Mouse (Mus musculus): ENCODE data around the gene Col18a1.

DNA sequence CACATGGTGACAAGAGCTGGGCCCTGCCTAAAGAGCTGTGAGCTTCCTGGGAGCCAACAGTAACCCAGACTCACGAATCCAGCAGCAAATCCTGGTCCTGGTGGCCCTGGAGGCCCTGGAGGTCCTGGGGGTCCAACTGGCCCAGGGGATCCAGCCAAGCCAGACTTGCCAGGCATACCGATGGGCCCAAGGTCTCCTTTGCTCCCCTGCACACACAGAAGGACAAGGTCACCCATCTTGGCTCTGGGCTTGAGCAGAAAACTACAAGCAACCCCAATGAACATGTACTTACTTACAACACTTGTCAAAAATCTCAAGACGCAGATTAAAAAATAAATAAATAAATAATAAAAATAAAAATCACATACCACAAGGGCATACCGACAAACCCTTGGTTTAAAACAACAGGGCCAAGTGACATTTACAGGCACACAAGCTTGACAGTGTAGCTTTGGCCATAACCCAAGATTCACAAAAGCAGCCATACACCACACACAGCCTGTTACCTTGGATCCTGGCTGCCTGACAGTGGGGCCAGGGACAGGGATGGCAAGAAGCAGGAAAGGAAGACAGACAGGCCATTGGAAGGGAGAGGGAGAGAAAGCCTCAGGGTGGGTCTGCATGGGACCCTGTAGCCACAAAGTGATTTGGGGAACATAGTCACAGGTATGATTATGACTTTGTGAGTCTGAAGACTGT is 91.9 kb downstream of the Col18a1 start:
- TF ChIP-seq CTCF (IDR thresholded peaks at IDR 0.05; ENCODE audit: extremely low read depth, insufficient read length, insufficient replicate concordance, low read depth, low read length) (no peak), POLR2A (IDR thresholded peaks at IDR 0.05; ENCODE audit: low read depth, low read length) (no peak)

Data from small intestine, adult 2 months (tissue).